Mouse (Mus musculus) mature B cell (primary cell): ENCODE data around the gene Vav2.

ENCODE experiments used
- in situ Hi-C: fragments of 300-500 bp; cut with MboI; formaldehyde crosslinking; loops from 2 replicates; pipeline ENCODE4 v1.14.3; 2019

The Vav2 gene

GRCm38 (mm10) chr2:27410518-27411140, 16.2 kb downstream of the Vav2 start:
- in situ Hi-C loops: no loop called here

GRCm38 (mm10) chr2:27408194-27408593, 18.6 kb downstream of the Vav2 start:
- in situ Hi-C loops: no loop called here

GRCm38 (mm10) chr2:27406928-27407327, 19.9 kb downstream of the Vav2 start:
- in situ Hi-C loops: no loop called here

GRCm38 (mm10) chr2:27405094-27405884, 21.5 kb downstream of the Vav2 start:
- in situ Hi-C loops: no loop called here

- in situ Hi-C loops: no loop called here
Measured at GRCm38 (mm10) chr2:27404375-27405093, 22.3 kb downstream of the Vav2 start.

DNA sequence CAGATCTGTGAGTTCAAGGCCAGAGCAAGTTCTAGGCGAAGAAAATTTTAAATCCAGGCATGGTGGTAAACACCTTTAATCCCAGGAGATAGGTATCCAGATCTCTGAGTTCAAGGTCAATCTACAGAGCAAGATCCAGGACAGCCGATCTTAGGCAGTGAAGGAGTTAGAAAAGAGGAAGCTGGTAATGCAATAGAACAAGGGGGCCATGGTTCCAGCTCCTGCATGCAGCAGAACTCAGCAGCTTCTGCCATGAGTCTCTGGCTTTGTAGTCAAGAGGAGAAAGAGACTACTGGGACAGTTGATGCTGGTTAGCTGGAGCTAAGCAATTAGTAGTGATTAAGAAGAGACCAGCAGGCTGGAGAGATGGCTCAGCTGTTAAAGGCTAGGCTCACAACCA, 25.3 kb downstream of the Vav2 start:
- in situ Hi-C loops: no loop called here

DNA sequence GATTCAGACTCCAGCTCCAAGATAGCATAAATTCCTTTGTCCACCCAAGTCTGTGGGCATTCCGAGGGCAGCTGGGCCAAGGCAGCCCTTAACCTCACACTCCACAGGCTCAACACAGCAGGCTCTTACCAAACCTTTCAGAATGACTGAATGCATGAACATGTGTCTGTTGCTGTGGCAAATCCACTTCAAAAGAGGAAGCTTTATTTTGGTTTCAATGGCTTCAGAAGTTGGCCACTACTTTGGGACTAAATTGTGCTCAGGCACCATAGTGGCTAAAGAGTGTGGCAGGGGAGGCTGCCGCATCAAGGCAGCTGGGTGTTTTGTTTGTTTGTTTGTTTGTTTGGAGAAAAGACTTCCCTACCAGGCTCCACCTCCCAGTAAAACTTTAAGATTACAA, 26.8 kb downstream of the Vav2 start:
- in situ Hi-C loops: no loop called here

- in situ Hi-C loops: no loop called here
Measured at GRCm38 (mm10) chr2:27396656-27397440, 30.0 kb downstream of the Vav2 start.

GRCm38 (mm10) chr2:27394158-27394832, 32.5 kb downstream of the Vav2 start:
- in situ Hi-C loops: no loop called here

GRCm38 (mm10) chr2:27392278-27392677, 34.6 kb downstream of the Vav2 start:
- in situ Hi-C loops: no loop called here

DNA sequence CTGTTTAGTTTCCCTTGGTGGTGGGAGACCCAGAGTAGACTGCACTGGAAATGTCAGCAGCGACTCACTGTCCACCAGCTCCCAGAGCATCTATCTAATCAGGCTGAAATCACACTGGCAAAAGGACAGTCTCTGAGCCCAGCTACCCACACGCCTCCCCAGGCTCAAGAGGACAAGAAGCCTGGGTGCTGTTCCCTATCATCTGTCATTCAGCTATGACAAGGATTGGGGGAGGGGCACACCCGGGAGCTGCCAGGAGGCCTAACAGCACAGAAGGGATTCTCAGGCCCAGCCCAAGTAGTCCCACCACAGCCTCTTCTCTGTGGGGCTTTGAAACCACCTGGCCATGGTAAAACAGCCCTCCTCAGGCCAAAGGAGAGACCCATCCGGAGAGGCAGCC, 36.1 kb downstream of the Vav2 start:
- in situ Hi-C loops: no loop called here

DNA sequence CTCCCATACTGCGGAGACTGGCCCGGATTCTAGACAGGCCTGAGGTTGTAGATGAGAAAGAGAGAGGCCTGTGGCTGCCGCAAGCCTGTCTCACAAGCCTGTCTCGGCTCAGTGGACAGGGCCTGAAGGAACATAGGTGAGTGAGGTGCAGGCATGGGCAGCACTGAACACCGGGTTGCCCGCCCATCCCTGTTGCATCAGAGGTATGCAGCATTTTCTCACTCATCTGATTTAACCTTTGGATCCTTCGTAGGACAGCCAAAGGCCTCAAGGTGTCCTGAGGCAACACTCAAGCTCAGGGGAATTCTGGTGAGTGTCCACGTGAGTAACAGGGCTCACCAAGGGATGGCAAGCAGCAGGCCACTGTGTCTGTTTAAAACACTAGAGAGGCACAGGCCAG, 36.5 kb downstream of the Vav2 start:
- in situ Hi-C loops: no loop called here

DNA sequence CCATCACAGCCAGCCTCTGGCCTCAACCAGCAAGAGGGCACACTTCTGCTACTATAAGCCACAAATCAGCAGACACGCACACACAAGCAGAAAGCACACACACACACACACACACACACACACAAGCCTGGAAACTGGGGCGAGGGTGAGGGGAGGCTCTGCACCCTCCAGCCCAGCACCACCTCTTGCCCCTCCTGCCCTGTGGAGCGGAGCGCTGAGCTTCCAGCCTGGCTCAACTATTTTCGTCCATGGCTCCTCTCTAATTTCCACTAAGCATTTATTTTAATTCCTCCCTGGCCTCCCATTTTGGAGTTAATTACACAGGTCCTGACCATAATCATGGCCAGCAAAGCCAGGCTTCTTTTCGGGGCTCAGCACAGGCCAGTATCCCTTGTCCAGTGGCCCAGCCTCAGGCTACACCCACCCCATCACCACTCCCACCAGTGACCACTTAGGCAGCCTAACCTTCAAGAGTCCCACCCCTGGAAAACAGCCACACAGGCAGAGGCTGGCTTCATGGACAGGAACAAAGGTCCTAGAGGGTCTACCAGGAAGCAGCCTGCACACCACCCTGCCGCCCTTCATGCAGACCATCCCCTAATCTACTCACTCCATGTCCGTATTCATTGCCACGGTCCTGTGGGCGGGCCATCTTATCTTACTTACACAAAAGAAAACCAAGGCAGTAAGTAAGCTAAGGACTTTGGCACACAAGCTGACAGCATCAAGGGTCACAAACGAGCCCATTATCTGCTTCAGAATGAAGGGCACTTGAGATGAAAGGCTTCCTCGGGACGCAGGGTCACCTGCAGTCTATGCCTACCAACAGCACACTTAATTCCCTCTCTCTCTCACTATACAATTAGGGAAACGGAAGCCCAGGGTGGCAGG, 37.3 kb downstream of the Vav2 start:
- in situ Hi-C loops: no loop called here

GRCm38 (mm10) chr2:27387209-27387608, 39.6 kb downstream of the Vav2 start:
- in situ Hi-C loops: no loop called here

GRCm38 (mm10) chr2:27381698-27382097, 45.1 kb downstream of the Vav2 start:
- in situ Hi-C loops: no loop called here

DNA sequence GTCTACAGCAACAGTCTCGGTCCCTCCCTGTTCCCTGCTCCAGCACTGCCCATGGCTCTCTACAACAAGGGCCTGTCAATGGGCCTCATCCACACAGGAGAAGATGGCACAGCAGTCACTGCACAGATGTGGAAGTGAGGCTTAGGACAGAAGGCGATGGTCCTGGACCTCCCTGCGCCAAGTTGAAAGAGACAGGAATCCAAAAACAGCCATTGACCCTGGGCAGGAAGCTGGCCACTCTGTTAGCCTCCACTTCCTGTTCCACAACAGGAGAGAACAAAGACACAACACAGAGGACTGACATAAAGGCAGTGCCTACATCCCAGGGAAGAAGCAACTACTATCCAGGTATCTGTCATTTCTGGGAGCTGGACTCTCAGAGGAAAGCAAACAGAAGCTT, 45.6 kb downstream of the Vav2 start:
- in situ Hi-C loops: no loop called here

GRCm38 (mm10) chr2:27377876-27378275, 49.0 kb downstream of the Vav2 start:
- in situ Hi-C loops: no loop called here

DNA sequence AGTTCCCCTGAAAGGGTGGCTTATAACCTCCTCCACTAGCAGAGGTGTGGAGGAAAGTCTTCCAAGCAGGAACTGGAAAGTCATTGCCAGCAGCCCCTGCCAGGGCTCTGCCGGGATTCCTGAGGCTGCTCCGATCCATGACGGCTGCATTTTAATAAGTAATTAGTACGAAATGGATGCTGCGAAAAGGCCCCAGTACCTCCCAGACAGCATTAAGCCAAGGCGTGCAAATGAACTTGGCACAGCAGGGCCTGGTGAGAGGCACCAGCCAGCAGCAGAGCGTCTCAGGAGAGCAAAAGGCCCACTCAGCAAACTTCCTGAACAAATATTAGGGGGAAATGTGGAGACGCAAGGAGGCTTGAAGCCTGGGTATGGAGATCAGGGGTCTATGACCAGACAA, 49.7 kb downstream of the Vav2 start:
- in situ Hi-C loops: no loop called here

- in situ Hi-C loops: no loop called here
Measured at GRCm38 (mm10) chr2:27375141-27375540, 51.7 kb downstream of the Vav2 start.

- in situ Hi-C loops: no loop called here
Measured at GRCm38 (mm10) chr2:27373349-27373748, 53.5 kb downstream of the Vav2 start.

DNA sequence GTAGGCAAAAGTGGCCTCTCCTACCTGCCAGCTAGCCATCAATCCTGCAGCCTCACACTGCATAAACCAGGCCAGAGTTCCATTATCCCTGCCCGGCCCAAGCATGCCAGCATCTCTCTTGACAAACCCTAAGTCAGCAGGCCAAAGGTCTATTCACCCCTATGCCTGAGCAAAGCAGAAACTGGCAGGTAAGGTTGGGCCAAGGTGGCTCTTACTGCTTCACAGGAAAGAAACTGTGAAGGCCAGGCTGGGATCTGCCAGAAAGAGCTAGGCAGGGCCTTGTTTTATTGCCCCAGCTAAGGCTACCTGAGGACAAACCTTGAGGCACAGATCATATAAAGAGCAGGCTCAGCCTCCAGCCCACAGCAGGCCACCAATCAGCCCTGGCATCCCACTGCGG, 55.4 kb downstream of the Vav2 start:
- in situ Hi-C loops: no loop called here
